Mouse (Mus musculus) midbrain, embryonic 13.5 days (tissue): ENCODE results near the gene Tada2b. TPM values are rescaled to one million over a fixed set of nuclear protein-coding genes. Genes with fewer than 3 reads are reported as not detected.

Source experiments
- ATAC-seq: fragments of 200-750 bp; cut with Nextera tagmentation; 2 replicates; pipeline ENCODE4 v1.8.0; 2017; ENCODE audit warnings: mild to moderate bottlenecking, moderate TSS enrichment, moderate library complexity
- H3K27ac ChIP-seq: fragments of 300-500 bp; sonication (generic); 2 replicates; pipeline ENCODE4 v1.5.1; 2015; ENCODE audit warnings: inconsistent platforms, mild to moderate bottlenecking, moderate library complexity
- H3K27me3 ChIP-seq: fragments of 300-500 bp; sonication (generic); 2 replicates; pipeline ENCODE4 v1.6.1; 2015; ENCODE audit warnings: mild to moderate bottlenecking, inconsistent platforms
- H3K36me3 ChIP-seq: fragments of 300-500 bp; sonication (generic); 2 replicates; pipeline ENCODE4 v1.6.1; 2015; ENCODE audit warnings: mild to moderate bottlenecking, inconsistent platforms
- H3K4me1 ChIP-seq: fragments of 300-500 bp; sonication (generic); replicated peaks from 2 replicates; pipeline ENCODE4 v1.6.1; 2015; ENCODE audit warnings: inconsistent platforms
- H3K4me2 ChIP-seq: fragments of 300-500 bp; sonication (generic); replicated peaks from 2 replicates; pipeline ENCODE4 v1.6.1; 2015; ENCODE audit warnings: moderate library complexity, mild to moderate bottlenecking, inconsistent platforms
- H3K4me3 ChIP-seq: fragments of 300-500 bp; sonication (generic); replicated peaks from 2 replicates; pipeline ENCODE4 v1.5.1; 2015; ENCODE audit warnings: mild to moderate bottlenecking, inconsistent platforms
- H3K9ac ChIP-seq: fragments of 300-500 bp; sonication (generic); replicated peaks from 2 replicates; pipeline ENCODE4 v1.6.1; 2015; ENCODE audit warnings: mild to moderate bottlenecking, inconsistent platforms
- H3K9me3 ChIP-seq: fragments of 300-500 bp; sonication (generic); 2 replicates; pipeline ENCODE4 v1.6.1; 2016; ENCODE audit warnings: mild to moderate bottlenecking, inconsistent platforms
- WGBS: fragments of 180-500 bp; shearing (Covaris S2); methylation state at CpG from one replicate; pipeline ENCODE4 v1.1.7; 2015; 5-methylcytosine and 5-hydroxymethylcytosine counted together
- polyA plus RNA-seq: library from polyadenylated mRNA; unstranded; fragments of >200 nt; fragmentation: Nextera tagmentation; extraction: Ambion mirVana; gene quantifications from 2 replicates; pipeline ENCODE4 v1.2.1, GENCODE M21; 2015

The Tada2b gene
- 2.9 and 3.0 TPM in 2 replicates for polyA plus RNA-seq

DNA sequence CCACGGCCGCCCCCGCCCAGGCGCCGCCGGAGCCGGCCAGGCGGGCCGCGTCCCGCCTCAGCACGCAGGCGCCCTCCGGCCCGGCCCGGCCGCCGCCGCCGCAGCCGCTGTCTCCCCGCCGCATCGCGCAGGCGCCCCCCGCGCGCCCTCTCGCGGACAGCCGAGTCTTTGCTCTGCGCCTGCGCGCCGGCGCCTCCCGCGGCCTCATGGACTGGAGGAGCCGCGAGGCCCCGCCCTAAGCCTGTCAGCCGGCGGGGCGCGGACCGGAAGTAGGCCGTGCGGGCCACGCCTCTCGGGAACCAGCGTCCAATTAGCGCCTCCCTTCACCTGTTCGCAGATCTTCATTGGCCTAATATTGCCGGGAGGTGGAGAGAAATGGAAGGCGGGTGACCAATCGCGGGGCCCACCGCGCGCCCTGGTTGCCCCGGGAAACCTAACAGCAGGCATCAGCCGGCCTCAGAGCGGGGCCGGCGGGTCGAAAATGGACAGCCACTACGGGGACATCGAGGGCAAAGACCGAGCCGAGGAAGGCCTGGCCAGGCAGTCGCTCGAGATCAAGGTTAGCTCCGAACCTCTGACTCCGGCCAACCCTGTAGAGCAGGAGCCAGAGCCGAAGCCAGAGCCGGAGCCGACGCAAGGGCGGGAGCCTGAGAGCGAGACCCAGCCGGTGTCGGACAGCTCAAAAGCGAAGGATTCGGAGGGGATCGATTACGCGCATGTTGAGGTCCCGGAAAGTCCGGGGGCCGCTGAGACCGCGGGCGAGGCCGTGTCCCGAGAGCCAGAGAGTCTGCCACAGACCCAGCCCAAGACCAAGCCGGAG is at the start of gene Tada2b, which contains the start of gene Ccdc96:
Tada2b (minus strand) TSS at position 115 of the 820 bp plus-strand sequence.
Ccdc96 (plus strand) TSS at position 418 of the 820 bp plus-strand sequence.
- Histone ChIP-seq H3K4me1 (peaks cover 51% of the 10 kb centered on the region), H3K9ac (peak within 1 kb of the TSS; percentile 95), H3K36me3 (peaks cover 11% of the 10 kb centered on the region; the same call in 1 of the 2 replicates), H3K4me3 (peak within 1 kb of the TSS; percentile 91), H3K9me3 (no peaks in the 10 kb centered on the region), H3K27ac (peak within 1 kb of the TSS; percentile 84), H3K27me3 (peaks cover 8% of the 10 kb centered on the region; the same call in 1 of the 2 replicates), H3K4me2 (peak within 1 kb of the TSS; percentile 97)
- ATAC-seq: peak; percentile 97
- under 1% methylated on average over 95 of the region's 97 CpGs for WGBS

DNA sequence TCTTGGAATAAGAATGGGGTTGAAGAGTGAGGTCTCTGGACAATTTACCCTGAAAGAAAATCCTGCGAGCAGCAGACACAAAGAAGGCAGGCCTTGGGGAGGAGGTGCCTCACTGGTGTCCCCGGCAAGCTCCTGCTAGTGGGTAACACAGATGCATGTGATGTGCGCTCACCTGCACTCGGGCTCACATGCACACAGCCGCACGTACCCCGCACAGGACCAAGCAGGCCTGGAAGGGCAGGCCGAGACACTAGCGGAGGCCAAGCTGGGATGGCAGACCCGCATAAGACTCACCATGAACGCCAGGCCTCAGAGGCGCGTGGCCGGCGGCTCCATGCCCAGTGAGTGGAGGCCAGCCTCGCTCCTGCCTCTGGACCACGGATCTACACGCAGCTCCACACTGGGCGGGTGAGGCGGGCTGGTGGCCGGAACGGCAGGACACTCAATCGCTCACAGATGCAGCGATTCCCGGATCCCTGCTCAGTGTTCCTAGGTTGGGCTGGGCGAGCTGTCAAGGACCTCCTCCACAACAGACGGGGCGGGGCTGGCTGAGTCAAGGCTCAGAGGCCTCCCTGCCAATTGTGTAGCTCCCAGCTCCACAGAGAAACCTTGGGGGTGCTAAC is 46.2 kb upstream of the Tada2b start:
- under 1% methylated on average over 28 of the region's 28 CpGs for WGBS
- ATAC-seq: peak; percentile 98
- Histone ChIP-seq H3K9ac (peak overlapping the region; percentile 94), H3K9me3 (no peaks in the 10 kb centered on the region), H3K4me1 (peaks cover 40% of the 10 kb centered on the region), H3K4me3 (peak overlapping the region; percentile 79), H3K36me3 (peaks cover 8% of the 10 kb centered on the region; the same call in 1 of the 2 replicates), H3K27me3 (no peaks in the 10 kb centered on the region), H3K27ac (peak overlapping the region; percentile 85), H3K4me2 (peak overlapping the region; percentile 85)

DNA sequence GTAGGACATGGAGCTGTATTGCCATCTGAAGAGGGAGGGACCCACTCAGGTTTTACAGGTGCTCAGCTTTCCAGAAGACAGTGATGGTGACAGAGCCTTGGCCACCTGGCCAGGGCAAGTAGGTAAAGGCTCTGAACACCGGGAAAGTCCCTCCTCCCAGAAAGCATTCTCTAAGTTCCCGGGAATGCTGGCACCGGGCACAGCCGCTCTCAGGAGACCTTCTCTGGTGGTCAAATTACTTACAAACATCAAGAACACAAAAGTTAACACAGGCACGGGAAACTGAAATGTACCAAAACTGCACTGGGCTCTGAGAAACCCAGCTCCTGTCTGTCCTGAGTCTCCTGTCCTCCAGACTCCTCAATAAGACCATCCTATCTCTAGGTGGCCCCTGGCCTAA is 45.6 kb upstream of the Tada2b start:
- ATAC-seq: no peak
- WGBS: 13% methylated on average over 5 of the region's 5 CpGs

DNA sequence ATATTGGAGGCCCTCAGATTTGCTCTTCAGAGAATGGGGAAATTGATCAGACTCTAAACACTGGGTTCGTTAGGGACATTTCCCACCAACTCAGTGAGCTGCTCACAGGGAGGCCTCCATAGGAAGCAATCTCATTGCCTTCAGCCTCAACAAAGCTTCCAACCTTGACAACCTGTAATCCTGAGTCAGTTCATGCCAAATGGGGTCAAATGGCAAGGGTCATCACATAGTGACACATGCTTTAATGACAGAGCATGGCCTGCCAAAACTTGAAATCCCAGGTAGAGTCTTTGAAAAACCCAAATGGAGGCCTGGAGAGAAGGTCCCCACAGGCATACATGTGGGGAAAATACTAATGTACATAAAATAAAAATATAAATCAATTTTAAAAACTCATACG is 42.8 kb upstream of the Tada2b start:
- ATAC-seq: no peak
- Histone ChIP-seq H3K36me3 (peaks cover 29% of the 10 kb centered on the region), H3K4me3 (no peak overlapping the region), H3K9me3 (no peaks in the 10 kb centered on the region), H3K27ac (no peak overlapping the region), H3K4me2 (no peak overlapping the region), H3K27me3 (no peaks in the 10 kb centered on the region), H3K4me1 (peaks cover 40% of the 10 kb centered on the region), H3K9ac (no peak overlapping the region)
- WGBS: 90% methylated on average over 2 of the region's 2 CpGs

More for the DNA sequence above, 45.6 kb upstream of the Tada2b start:
- Histone ChIP-seq H3K27ac (peak overlapping the region; percentile 85), H3K4me3 (peak overlapping the region; percentile 79), H3K4me1 (peaks cover 40% of the 10 kb centered on the region), H3K36me3 (peaks cover 8% of the 10 kb centered on the region; the same call in 1 of the 2 replicates), H3K9me3 (no peaks in the 10 kb centered on the region), H3K9ac (peak overlapping the region; percentile 94), H3K27me3 (no peaks in the 10 kb centered on the region), H3K4me2 (peak overlapping the region; percentile 85)

- WGBS: 83% methylated on average over 5 of the region's 5 CpGs
- no peak overlapping the region for H3K4me2 ChIP-seq
- H3K4me3 ChIP-seq: no peak overlapping the region
- peaks cover 36% of the 10 kb centered on the region for H3K36me3 ChIP-seq
- no peak overlapping the region for H3K9ac ChIP-seq
- H3K9me3 ChIP-seq: no peaks in the 10 kb centered on the region
- H3K4me1 ChIP-seq: peaks cover 40% of the 10 kb centered on the region
- no peaks in the 10 kb centered on the region for H3K27me3 ChIP-seq
- no peak overlapping the region for H3K27ac ChIP-seq
- no peak for ATAC-seq
Observed at GRCm38 (mm10) chr5:36526274-36526673, 42.2 kb upstream of the Tada2b start.

- WGBS: 68% methylated on average over 2 of the region's 2 CpGs
- H3K4me1 ChIP-seq: peaks cover 35% of the 10 kb centered on the region
- H3K36me3 ChIP-seq: peaks cover 46% of the 10 kb centered on the region
- no peak overlapping the region for H3K9ac ChIP-seq
- no peaks in the 10 kb centered on the region for H3K27me3 ChIP-seq
- H3K4me2 ChIP-seq: no peak overlapping the region
- H3K4me3 ChIP-seq: no peak overlapping the region
- H3K27ac ChIP-seq: no peak overlapping the region
- no peak for ATAC-seq
- H3K9me3 ChIP-seq: no peaks in the 10 kb centered on the region
Observed at GRCm38 (mm10) chr5:36525216-36525615, 41.1 kb upstream of the Tada2b start.

- Histone ChIP-seq H3K27me3 (no peaks in the 10 kb centered on the region), H3K4me2 (no peak overlapping the region), H3K36me3 (peaks cover 65% of the 10 kb centered on the region), H3K9ac (no peak overlapping the region), H3K4me3 (no peak overlapping the region), H3K9me3 (no peaks in the 10 kb centered on the region), H3K27ac (no peak overlapping the region), H3K4me1 (peaks cover 20% of the 10 kb centered on the region)
- WGBS: 84% methylated on average over 5 of the region's 5 CpGs
- ATAC-seq: no peak
Observed at GRCm38 (mm10) chr5:36523219-36523703, 39.2 kb upstream of the Tada2b start.

GRCm38 (mm10) chr5:36522782-36523181 is 38.7 kb upstream of the Tada2b start:
- no peak for ATAC-seq
- Histone ChIP-seq H3K9ac (no peak overlapping the region), H3K9me3 (no peaks in the 10 kb centered on the region), H3K4me1 (peaks cover 16% of the 10 kb centered on the region), H3K36me3 (peaks cover 70% of the 10 kb centered on the region), H3K4me2 (no peak overlapping the region), H3K27ac (no peak overlapping the region), H3K4me3 (no peak overlapping the region), H3K27me3 (no peaks in the 10 kb centered on the region)
- WGBS: 87% methylated on average over 2 of the region's 2 CpGs

DNA sequence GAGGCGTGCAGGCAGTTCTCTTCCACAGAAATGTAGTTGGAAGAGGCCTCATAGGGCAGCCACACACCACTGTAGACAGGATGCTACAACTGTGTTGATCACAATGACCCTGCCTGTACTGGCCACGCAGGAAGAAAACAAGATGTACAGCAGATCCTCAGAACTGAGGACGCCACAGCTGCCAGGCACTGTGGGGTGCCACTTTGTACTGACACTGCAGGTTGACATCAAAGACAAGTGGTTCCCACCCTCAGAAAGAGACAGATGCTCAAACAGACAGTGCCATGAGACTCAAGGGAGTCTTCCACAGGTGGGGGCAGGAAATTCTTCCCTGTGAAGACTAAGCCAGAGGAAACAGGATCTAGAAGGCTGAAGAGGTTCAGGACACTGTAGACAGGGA is 35.7 kb upstream of the Tada2b start:
- Histone ChIP-seq H3K4me3 (no peak overlapping the region), H3K36me3 (peaks cover 92% of the 10 kb centered on the region), H3K27me3 (no peaks in the 10 kb centered on the region), H3K4me2 (no peak overlapping the region), H3K9ac (no peak overlapping the region), H3K9me3 (no peaks in the 10 kb centered on the region), H3K27ac (no peak overlapping the region), H3K4me1 (no peaks in the 10 kb centered on the region)
- ATAC-seq: no peak
- WGBS: 87% methylated on average over 3 of the region's 3 CpGs

GRCm38 (mm10) chr5:36517596-36517995 is 33.5 kb upstream of the Tada2b start:
- no peak overlapping the region for H3K4me2 ChIP-seq
- H3K27me3 ChIP-seq: no peaks in the 10 kb centered on the region
- no peaks in the 10 kb centered on the region for H3K4me1 ChIP-seq
- H3K9me3 ChIP-seq: no peaks in the 10 kb centered on the region
- H3K4me3 ChIP-seq: no peak overlapping the region
- no peak overlapping the region for H3K27ac ChIP-seq
- WGBS: 85% methylated on average over 3 of the region's 3 CpGs
- H3K36me3 ChIP-seq: peaks cover 94% of the 10 kb centered on the region
- H3K9ac ChIP-seq: no peak overlapping the region
- ATAC-seq: no peak

DNA sequence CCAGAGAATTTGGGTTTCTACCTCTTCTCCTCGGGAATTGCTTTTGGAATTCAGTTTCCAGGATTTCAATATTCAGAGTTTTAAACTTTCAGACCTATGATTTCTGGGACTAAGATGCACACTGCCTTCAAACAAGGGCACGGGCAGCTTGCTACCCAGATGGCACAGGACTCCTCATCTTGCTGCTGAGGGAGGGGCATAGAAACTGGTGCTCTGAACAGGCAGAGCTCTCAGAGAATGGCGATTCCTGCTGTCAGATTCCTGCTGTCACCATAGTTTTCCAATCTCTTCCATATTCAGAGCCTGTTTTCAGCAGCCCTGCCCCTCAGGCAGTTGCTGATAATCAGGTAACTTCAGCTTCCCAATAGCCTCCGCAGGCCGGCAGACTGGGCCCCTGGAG is 31.5 kb upstream of the Tada2b start:
- no peak overlapping the region for H3K27ac ChIP-seq
- peaks cover 94% of the 10 kb centered on the region for H3K36me3 ChIP-seq
- H3K4me1 ChIP-seq: no peaks in the 10 kb centered on the region
- H3K4me3 ChIP-seq: no peak overlapping the region
- no peaks in the 10 kb centered on the region for H3K27me3 ChIP-seq
- no peak overlapping the region for H3K9ac ChIP-seq
- 86% methylated on average over 5 of the region's 5 CpGs for WGBS
- no peaks in the 10 kb centered on the region for H3K9me3 ChIP-seq
- ATAC-seq: no peak
- no peak overlapping the region for H3K4me2 ChIP-seq

DNA sequence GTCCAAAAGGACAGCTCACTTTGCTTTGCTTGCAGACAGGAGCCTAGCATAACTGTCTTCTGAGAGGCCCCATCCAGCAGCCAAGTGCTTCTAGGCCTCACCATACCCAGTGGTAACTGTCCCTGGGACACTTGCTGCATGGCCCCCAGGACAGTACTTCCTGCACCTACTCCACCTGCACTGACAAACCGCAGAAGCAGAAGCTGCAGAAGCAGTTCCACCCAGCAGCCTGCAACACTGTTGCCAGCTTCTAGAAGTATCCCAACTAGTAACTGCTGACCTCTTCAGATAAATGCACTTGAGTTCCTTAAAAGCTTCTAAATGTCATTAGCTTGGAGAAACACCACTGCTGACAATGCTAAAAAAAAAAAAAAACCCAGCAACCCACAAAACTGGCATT is 31.0 kb upstream of the Tada2b start:
- ATAC-seq: no peak
- Histone ChIP-seq H3K4me3 (no peak overlapping the region), H3K36me3 (peaks cover 94% of the 10 kb centered on the region), H3K4me1 (no peaks in the 10 kb centered on the region), H3K4me2 (no peak overlapping the region), H3K9me3 (no peaks in the 10 kb centered on the region), H3K27ac (no peak overlapping the region), H3K9ac (no peak overlapping the region), H3K27me3 (no peaks in the 10 kb centered on the region)
- 100% methylated on average over 1 of the region's 1 CpGs for WGBS
